Mouse (Mus musculus): ENCODE measurements around the gene Tjp2.

Tjp2 gene

DNA sequence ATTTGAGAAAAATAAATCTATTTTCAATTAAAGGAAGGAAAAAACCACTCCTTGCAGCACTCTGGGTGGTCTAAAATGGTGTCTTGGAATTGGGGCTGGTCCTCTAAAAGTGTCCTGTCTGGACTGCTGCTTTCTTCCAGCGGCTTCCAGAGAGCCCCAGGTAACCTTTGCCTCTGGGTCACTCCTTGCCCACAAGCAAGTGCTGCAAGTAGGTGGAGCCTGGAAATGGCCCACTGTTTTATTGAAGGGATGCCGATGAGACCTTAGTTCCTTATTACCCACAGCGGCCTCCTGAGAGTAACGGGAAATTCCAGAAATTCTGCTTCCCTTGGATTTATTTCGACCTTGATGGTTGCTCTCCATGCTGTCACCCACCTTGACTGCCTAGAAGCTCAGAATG, 170.6 kb downstream of the Tjp2 start:
- DNase-seq = no peak

DNA sequence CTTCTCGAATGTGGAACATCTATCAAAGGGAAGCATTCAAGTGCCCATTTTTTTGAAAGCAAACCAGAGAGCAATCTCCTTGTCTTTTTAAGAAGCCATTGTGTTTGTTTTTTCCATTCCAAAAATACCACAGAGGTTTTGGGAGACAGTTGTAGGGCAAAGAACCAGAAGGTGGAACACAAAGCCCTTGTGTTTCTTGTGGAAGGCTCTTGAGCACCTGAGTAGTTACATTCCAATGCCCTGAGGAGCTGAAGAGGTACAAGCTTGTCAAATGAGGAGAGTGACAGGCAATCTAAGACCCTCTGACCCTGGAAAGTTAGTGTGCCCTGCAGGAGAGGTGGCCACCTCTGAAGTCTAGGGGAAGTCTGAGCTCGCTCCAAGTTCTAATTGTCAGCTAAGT, 174.3 kb downstream of the Tjp2 start:
- no peak for DNase-seq

DNA sequence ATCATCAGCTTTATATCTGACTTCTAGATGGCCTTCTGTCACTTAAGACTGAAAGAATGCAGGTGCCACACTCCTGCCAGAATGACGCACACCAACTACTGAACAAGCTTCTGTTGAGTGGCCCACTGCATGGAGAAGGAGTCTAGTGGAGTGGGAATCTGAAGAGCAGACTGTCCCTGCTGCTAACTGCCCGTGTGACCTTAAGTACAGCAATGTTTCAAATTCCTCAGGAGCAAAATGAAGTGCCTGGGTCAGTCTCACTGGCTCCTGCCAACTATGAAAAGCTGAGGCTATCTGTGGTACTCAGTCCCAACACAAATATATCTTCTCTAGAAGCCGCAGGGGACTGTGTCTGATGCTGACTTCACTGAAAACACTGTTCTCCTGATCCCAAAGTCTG, 175.5 kb downstream of the Tjp2 start:
- no peak for DNase-seq

DNA sequence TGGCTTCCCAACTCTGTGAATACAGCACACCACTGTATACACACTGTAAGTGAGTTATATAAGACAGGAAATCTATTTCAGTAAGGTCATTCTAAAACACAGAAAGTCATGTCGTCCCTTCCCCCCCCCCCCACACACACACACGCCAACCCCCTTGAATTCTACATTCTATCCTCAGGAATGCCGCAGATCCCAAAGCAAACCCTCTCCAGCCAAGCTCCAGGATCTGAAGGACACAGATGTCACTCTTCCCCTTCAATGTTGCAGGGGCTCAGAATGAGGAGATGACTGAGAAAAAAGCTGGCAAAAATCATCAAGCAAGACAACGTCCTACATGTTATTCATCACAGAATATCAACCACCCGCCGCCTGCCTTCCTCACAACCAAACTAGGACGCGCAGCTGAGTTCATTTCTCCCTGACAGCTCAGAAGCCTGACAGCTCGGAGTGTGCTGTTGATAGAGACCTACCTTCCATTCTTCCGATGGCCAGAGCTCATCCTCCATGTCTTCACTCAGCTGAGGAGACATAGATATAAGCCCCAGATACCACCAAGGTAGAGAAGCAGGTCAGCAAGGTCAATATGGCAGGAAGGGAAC, 178.3 kb downstream of the Tjp2 start:
- DNase-seq = no peak

Data from thymus, postnatal 4 days (tissue).